Mouse (Mus musculus) midbrain, postnatal 0 days (tissue): ENCODE results near the gene Catsperg1. TPM values are rescaled to one million over a fixed set of nuclear protein-coding genes. Genes with fewer than 3 reads are reported as not detected.
A peak's percentile ranks its signal among the peaks of the same experiment; 100 is the strongest.

ENCODE experiments used
- ATAC-seq: fragments of 200-750 bp; cut with Nextera tagmentation; 2 replicates; pipeline ENCODE4 v1.8.0; 2017; ENCODE audit warnings: moderate number of reproducible peaks, mild to moderate bottlenecking, moderate TSS enrichment, moderate library complexity; ENCODE audit not compliant: low FRiP score
- DNase-seq: peaks from one replicate; pipeline ENCODE4 v3.0.0-alpha.2; 2015; ENCODE audit warnings: low spot score
- H3K27ac ChIP-seq: fragments of 300-500 bp; sonication (generic); 2 replicates; pipeline ENCODE4 v1.5.1; 2014; ENCODE audit warnings: low read depth, mild to moderate bottlenecking, low read length, mixed read lengths
- H3K27me3 ChIP-seq: fragments of 300-500 bp; sonication (generic); 2 replicates; pipeline ENCODE4 v1.6.1; 2014; ENCODE audit warnings: low read length, control low read depth, mixed read lengths; ENCODE audit not compliant: insufficient read depth
- H3K36me3 ChIP-seq: fragments of 300-500 bp; sonication (generic); 2 replicates; pipeline ENCODE4 v1.6.1; 2014; ENCODE audit warnings: low read length, control low read depth, mixed read lengths; ENCODE audit not compliant: insufficient read depth
- H3K4me1 ChIP-seq: fragments of 300-500 bp; sonication (generic); 2 replicates; pipeline ENCODE4 v1.6.1; 2014; ENCODE audit warnings: mild to moderate bottlenecking, control low read depth, antibody characterized with exemption, low read length, mixed read lengths; ENCODE audit not compliant: insufficient read depth
- H3K4me2 ChIP-seq: fragments of 300-500 bp; sonication (generic); 2 replicates; pipeline ENCODE4 v1.6.1; 2014; ENCODE audit warnings: low read depth, mild to moderate bottlenecking, low read length, mixed read lengths; ENCODE audit not compliant: poor library complexity, severe bottlenecking
- H3K4me3 ChIP-seq: fragments of 300-500 bp; sonication (generic); 2 replicates; pipeline ENCODE4 v1.5.1; 2014; ENCODE audit warnings: low read depth, mild to moderate bottlenecking, low read length, moderate library complexity
- H3K9ac ChIP-seq: fragments of 300-500 bp; sonication (generic); replicated peaks from 2 replicates; pipeline ENCODE4 v1.6.1; 2014; ENCODE audit warnings: mild to moderate bottlenecking, low read length, moderate library complexity, mixed read lengths; ENCODE audit not compliant: poor library complexity, severe bottlenecking
- H3K9me3 ChIP-seq: fragments of 300-500 bp; sonication (generic); 2 replicates; pipeline ENCODE4 v1.6.1; 2016; ENCODE audit warnings: low read length, control low read depth
- CTCF ChIP-seq: IDR thresholded peaks from 2 replicates; pipeline ENCODE4 v1.5.1; 2016; ENCODE audit warnings: antibody characterized with exemption, mild to moderate bottlenecking
- WGBS: fragments of 180-500 bp; shearing (Covaris S2); extraction: QIAGEN DNeasy Blood & Tissue Kit; methylation state at CpG from one replicate; pipeline ENCODE4 v1.1.7; 2014; 5-methylcytosine and 5-hydroxymethylcytosine counted together
- polyA plus RNA-seq: library from polyadenylated mRNA; unstranded; fragments of >200 nt; fragmentation: Nextera tagmentation; extraction: Ambion mirVana; gene quantifications from 2 replicates; pipeline ENCODE4 v1.2.1, GENCODE M21; 2015
- total RNA-seq: library from RNA; depleted of rRNA; stranded (reverse); fragments of >200 nt; gene quantifications from 2 replicates; pipeline ENCODE4 v1.2.3, GENCODE M21; 2014

Catsperg1 gene
- total and polyA plus RNA-seq, 2 experiments from 2014 or later = 2.9 to 3.2 TPM

GRCm38 (mm10) chr7:29180077-29180853 lies 33.6 kb downstream of the Catsperg1 start, which contains the start of gene Psmd8:
Psmd8 (minus strand) TSS chr7:29180701.
- Histone ChIP-seq H3K27ac (peak within 1 kb of the TSS; percentile 76), H3K27me3 (no peaks in the 10 kb centered on the region), H3K4me2 (peak within 1 kb of the TSS; percentile 83), H3K36me3 (peaks cover 10% of the 10 kb centered on the region), H3K4me1 (peaks cover 10% of the 10 kb centered on the region), H3K9ac (peak within 1 kb of the TSS; percentile 77), H3K4me3 (peak within 1 kb of the TSS; percentile 73), H3K9me3 (no peaks in the 10 kb centered on the region)
- TF ChIP-seq CTCF = peak; percentile 71
- WGBS = under 1% methylated on average over 62 of the region's 62 CpGs
- ATAC-seq (peak; percentile 94), DNase-seq (peak; percentile 98)

- Histone ChIP-seq H3K27me3 (no peaks in the 10 kb centered on the region), H3K4me2 (peak overlapping the region; percentile 83), H3K27ac (no peak overlapping the region), H3K36me3 (peaks cover 18% of the 10 kb centered on the region), H3K4me1 (peaks cover 10% of the 10 kb centered on the region), H3K4me3 (peak overlapping the region; percentile 73), H3K9me3 (no peaks in the 10 kb centered on the region), H3K9ac (peak overlapping the region; percentile 77; the same call in 1 of the 2 replicates)
- 46% methylated on average over 7 of the region's 7 CpGs for WGBS
- no peak for ATAC-seq
- TF ChIP-seq CTCF = no peak
- DNase-seq = no peak
These were observed 34.5 kb downstream of the Catsperg1 start for GRCm38 (mm10) chr7:29179323-29179722.

GRCm38 (mm10) chr7:29178106-29178505 lies 35.7 kb downstream of the Catsperg1 start:
- no peak overlapping the region for H3K9ac ChIP-seq
- no peak overlapping the region for H3K4me3 ChIP-seq
- H3K27ac ChIP-seq = no peak overlapping the region
- ATAC-seq = no peak
- no peak overlapping the region for H3K4me2 ChIP-seq
- peak; percentile 46 for TF ChIP-seq CTCF
- H3K9me3 ChIP-seq = no peaks in the 10 kb centered on the region
- peaks cover 10% of the 10 kb centered on the region for H3K4me1 ChIP-seq
- H3K36me3 ChIP-seq = peaks cover 31% of the 10 kb centered on the region
- DNase-seq = no peak
- 89% methylated on average over 4 of the region's 4 CpGs for WGBS
- H3K27me3 ChIP-seq = peaks cover 9% of the 10 kb centered on the region

GRCm38 (mm10) chr7:29172390-29173016 lies 41.3 kb downstream of the Catsperg1 start:
- 43% methylated on average over 32 of the region's 32 CpGs for WGBS
- no peak for TF ChIP-seq CTCF
- Histone ChIP-seq H3K9me3 (no peaks in the 10 kb centered on the region), H3K27ac (no peak overlapping the region), H3K36me3 (peaks cover 39% of the 10 kb centered on the region), H3K27me3 (peaks cover 25% of the 10 kb centered on the region), H3K4me1 (peaks cover 8% of the 10 kb centered on the region; the same call in 1 of the 2 replicates), H3K9ac (no peak overlapping the region), H3K4me3 (peak overlapping the region; percentile 77; the same call in 1 of the 2 replicates), H3K4me2 (no peak overlapping the region)
- ATAC-seq (no peak), DNase-seq (no peak)

- WGBS = 10% methylated on average over 29 of the region's 34 CpGs
- DNase-seq = no peak
- no peaks in the 10 kb centered on the region for H3K9me3 ChIP-seq
- H3K27me3 ChIP-seq = peaks cover 25% of the 10 kb centered on the region
- no peak overlapping the region for H3K27ac ChIP-seq
- H3K4me2 ChIP-seq = peak overlapping the region; percentile 71
- peaks cover 11% of the 10 kb centered on the region; the same call in 1 of the 2 replicates for H3K4me1 ChIP-seq
- peak overlapping the region; percentile 77; the same call in 1 of the 2 replicates for H3K4me3 ChIP-seq
- ATAC-seq = no peak
- no peak for TF ChIP-seq CTCF
- peaks cover 39% of the 10 kb centered on the region for H3K36me3 ChIP-seq
- no peak overlapping the region for H3K9ac ChIP-seq
These were observed 42.2 kb downstream of the Catsperg1 start for GRCm38 (mm10) chr7:29171562-29172097.
